Mouse (Mus musculus): ENCODE measurements around the gene Pomp.
A peak's percentile ranks its signal among the peaks of the same experiment; 100 is the strongest.
"Not testable (repeated sequence)": the region's sequence is repeated elsewhere in the genome, so short reads cannot be mapped to it uniquely, and the experiment has no call there.

Gene Pomp

DNA sequence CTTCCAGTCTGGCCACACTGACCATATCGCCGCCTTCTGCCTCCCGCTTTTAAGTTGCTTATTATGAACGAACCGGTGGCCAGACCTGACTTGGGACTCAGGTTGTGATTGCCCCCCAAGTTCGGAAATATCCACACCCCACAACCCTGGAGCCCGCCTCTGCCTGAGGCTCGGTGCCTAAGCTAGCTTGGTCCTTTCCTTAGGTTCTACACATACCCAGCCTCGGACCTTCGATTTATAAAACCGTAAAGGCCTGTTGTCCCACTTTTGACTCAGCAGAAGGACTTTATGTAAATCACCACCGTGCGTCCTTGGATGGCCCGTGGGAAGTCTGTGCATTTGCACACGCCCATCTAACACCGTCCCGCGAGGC is 199 bp upstream of the Pomp start:
- DNase-seq (ENCODE audit: low spot score): no peak

- no peak for DNase-seq (ENCODE audit: low spot score)
Observed at GRCm38 (mm10) chr5:147868674-147869073, 8.4 kb downstream of the Pomp start.

DNA sequence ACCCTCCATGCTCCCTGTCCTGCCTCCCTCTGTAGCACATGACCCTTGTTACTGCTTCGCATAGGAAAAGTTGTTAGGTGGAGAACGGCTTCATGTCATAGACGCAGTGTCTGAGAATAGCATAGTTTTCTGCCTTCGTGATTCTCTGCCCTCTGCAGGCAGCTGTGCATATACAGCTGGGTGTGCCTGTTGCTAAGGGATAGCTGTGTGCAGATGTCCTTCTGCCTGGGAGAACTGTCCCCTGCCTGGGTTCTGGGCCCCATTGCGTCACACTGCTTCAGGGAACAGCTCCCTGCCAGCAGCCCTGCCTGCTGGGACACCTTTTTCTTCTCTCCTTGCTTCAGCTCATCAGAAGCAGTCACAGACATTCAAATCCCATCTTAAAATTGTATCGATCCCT is 9.3 kb downstream of the Pomp start:
- DNase-seq (ENCODE audit: low spot score): no peak

DNA sequence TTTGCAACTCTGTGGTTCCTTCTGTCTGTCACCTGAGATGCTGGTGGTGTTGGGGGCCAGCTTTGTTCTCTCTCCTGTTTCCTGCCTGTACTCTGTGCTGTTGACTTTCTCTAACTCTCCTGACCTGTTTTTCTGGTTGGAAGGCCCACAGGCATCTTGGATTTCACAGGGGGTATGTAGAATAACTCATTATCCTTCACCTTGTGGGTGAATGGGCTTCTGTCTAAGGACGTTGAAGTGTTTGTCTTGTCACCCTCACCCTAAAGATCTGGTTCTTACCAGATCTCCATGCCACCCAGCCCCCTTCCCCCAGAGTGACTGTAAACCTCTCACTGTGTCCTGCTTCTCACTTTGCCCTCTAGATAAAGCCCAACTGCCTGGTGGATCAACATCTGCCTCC is 10.0 kb downstream of the Pomp start:
- no peak for DNase-seq (ENCODE audit: low spot score)

GRCm38 (mm10) chr5:147871091-147871820 is 11.0 kb downstream of the Pomp start:
- DNase-seq (ENCODE audit: low spot score): no peak

DNA sequence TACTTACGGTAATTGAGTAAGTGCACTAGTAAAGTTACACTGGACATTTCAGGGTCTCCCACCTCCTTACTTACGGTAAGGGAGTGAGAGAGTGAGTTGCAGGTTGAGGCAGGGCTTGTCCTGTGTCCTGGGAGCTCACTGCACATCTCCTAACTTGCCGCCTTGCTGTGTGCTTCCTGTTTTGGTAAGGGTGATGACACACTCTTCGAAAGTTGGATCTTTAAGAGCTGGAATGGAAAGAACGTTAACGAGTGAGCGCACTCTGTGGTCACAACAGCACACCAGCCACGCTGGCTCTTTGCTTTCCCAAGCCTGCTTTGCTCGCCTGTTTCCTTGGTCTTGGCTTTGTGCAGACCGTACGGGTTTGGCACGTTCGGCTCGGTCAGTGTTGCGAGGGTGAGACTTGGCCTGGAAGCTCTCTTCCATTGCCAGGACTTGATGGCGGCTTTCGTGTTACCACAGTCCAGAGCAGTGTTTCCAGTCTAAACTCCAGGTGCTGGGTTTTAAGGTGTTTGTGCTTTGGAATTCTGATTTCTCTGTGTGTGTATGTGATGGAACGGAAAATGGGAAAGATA is 14.3 kb downstream of the Pomp start:
- DNase-seq (ENCODE audit: low spot score): no peak

- no peak for DNase-seq (ENCODE audit: low spot score)
Observed at GRCm38 (mm10) chr5:147875210-147875609, 14.9 kb downstream of the Pomp start.

DNA sequence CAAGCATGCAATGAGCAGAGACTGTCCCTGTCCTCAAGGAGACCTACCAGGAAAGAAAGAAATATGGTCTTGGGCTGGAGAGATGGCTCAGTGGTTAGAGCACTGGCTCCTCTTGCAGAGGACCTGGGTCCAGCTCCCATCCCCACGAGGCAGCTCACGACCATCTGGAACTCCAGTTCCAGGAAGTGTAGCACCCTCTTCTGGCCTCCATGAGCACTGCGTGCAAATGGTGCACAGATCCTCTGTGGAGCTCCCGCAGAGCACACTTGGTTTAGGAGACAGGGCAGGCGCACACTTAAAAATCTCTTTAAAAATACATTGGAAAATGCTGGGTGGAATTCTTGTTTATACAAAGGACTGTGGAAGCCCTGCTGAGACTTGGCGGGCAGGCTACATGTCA is 17.3 kb downstream of the Pomp start:
- no peak for DNase-seq (ENCODE audit: low spot score)

DNA sequence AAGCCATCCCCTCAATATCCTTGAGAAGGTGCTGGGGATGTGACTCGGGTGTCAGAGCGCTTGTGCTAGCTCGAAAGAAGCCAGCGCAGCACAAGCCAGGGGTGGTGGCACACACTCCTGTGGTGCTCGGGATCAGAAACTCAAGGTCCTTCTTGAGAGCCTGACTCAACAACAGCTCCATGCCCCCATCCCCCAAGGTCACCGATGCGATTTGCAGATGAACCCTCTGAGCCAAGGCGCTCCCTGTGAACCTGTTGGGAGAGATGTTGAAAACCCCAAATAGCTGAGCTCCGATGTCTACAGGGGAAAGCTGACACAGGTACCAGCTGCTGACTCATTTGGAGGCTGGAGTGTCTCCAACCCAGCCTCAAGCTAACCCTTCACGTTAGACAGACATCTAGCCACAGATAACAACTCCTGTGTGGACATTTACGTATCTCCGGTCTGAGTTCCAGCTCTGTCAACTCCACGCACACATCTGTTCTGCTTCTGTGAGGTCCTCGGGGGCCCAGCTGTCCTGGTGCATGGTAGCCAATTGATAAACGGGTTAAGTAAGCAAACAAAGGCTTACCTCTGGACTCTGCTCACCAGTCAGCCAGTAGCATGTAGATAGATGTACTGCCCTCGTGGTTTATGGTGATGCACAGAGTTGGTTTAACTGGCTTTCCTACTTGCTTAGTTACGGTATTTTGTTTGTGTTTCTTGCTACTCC is 19.9 kb downstream of the Pomp start:
- no peak for DNase-seq (ENCODE audit: low spot score)

- no peak for DNase-seq (ENCODE audit: low spot score)
Observed at GRCm38 (mm10) chr5:147883581-147883980, 23.3 kb downstream of the Pomp start.

DNA sequence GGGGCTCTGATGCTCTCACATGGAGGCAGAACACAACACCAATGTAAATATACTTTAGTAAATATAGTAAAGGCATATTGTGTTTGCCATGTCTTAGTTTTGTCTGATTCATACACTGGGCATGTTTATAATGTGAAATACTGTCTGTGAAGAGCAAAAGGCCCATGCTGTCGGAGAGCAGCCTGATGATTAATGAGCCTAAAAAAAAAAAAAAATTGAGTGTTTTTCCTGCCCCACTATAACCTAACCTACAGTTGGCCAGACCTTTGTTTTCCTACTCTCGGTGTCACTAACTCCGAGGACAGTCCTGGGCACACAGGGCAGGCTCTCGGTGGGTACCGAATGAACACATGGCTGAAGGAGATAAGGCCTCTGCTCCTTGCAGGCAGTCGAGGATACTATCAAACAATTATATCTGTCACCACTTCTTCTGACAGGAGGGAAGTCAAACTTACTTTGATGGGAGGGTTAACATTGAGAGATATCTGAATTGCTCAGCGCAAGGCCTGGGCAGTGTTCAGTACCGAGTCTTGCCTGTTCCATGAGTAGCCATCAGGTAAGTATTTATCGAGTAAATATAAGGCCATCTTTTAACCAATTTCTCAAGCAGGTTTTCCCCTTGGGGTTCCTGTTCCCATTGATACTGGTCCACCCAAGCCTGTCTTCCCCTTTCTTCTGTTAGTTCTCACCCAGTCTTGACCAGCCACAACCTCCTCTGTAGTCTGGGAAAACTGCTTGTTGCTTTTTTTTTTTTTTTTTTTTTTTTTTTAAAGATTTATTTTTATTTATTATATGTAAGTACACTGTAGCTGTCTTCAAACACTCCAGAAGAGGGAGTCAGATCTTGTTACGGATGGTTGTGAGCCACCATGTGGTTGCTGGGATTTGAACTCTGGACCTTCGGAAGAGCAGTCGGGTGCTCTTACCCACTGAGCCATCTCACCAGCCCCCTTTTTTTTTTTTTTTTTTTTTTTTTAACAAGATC is 28.3 kb downstream of the Pomp start:
- peak; percentile 67 for DNase-seq (ENCODE audit: low spot score)

GRCm38 (mm10) chr5:147892735-147893134 is 32.5 kb downstream of the Pomp start:
- DNase-seq (ENCODE audit: low spot score): no peak

- DNase-seq (ENCODE audit: low spot score): peak; percentile 61
Observed at GRCm38 (mm10) chr5:147893143-147893542, 32.9 kb downstream of the Pomp start.

- DNase-seq (ENCODE audit: low spot score): peak; percentile 39
Observed at GRCm38 (mm10) chr5:147893766-147894454, 33.6 kb downstream of the Pomp start.

DNA sequence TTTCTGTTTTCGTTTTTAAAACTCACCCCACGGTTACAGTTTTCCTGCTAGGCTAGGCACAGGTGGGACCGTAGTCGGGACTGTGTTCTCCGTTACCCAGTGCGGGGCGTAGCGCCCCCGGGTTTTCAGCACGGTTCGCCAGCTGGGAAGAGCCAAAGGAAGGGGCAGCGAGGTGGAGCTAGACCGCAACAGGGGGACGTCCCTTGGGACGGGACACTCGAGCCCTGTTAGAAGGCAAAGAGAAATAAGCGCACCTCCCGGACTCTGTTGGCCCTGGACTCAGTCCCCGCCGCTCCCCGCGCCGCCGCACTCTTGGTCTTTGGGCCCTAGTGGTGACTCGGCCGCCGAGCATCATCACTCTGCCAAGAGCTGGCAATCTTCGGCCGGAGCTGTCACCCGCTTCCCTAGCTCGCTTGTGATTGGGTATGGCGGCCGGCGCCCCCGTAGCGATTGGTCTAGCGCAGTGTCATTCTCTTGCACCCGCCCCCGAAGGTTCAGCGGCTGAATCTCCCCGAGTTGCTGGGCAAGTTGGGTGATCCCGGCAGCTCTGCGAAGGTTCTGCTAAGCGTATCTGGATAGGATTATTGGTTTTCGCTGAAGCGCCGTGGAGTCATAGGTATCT is 34.3 kb downstream of the Pomp start, which contains the start of gene Slc46a3:
Slc46a3 (minus strand) TSS at position 361 of the 622 bp plus-strand sequence.
- peak; percentile 96 for DNase-seq (ENCODE audit: low spot score)

DNA sequence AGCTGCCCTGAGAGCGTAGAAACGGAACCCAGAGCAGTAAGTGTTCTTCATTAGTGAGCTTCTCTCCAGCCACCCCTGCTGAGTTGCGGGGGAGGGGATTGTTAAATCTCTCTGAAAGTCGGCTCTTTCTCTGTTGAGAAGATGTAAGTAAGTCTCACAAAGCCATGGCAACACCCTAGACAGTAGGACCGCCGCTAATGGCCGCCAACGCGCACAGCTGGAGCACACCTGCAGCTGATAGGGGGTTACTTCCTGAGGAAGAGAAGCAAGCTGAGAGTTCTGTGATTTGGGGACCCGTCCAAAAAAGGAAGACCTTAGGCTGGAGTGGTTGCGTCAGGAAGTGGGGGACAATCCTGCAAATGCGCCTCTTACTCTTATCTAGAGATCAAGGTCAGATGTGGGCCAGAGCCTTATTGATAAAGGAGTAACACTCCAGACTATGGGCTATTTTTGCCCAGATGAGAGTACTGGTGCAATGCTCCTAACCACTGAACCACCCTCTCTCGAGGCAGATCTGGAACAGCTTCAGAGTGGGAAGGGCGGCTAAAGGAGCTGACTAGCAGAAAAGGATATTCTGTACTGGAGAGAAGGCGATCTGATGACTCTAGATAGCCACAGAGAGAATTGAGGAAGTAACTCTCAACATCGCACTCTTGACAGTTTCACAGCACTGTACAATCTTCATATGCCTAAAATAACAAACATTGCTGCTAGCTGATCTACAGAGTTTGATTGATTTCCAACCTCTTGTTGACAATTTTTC is 35.4 kb downstream of the Pomp start:
- peak; percentile 51 for DNase-seq (ENCODE audit: low spot score)

GRCm38 (mm10) chr5:147896501-147896900 is 36.2 kb downstream of the Pomp start:
- not testable (repeated sequence) for DNase-seq (ENCODE audit: low spot score)

GRCm38 (mm10) chr5:147898254-147898653 is 38.0 kb downstream of the Pomp start:
- DNase-seq (ENCODE audit: low spot score): no peak

DNA sequence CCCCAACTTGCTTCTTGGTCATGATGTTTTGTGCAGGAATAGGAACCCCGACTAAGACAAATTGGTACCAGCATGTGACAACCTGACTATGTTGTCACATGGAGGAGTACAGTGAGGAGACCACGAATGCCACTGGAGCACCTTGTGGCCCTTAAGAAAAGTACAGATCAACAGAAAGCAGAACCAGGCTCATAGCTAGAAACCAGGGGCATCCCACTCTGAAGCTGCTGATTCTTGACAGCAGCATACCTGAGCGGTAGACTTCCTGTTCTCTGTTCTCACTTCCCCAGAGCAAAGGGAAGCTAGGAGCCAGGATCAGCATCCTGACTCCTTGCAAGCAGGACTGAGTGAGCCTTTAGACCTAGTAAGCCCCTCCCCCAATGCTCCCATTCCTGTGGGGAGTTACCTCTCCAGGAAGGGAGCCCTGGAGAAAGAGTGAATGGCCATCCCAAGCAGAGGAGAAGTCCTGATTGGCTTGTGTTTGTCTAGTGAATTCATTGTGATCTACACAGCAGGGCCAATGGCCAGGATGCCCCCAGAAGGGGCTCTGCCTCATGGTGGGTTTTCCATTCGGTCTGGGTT is 38.8 kb downstream of the Pomp start:
- no peak for DNase-seq (ENCODE audit: low spot score)
